Mouse (Mus musculus) B cell, adult 2 months (primary cell): ENCODE measurements around the gene Fbxo41.

Source experiments
- DNase-seq, 2 experiments: peaks; one replicate each; pipeline ENCODE4 v3.0.0; 2022

The Fbxo41 gene

GRCm38 (mm10) chr6:85502911-85503250, at the start of gene Fbxo41:
Fbxo41 (minus strand) TSS chr6:85502994.
- DNase-seq: no peak

GRCm38 (mm10) chr6:85547642-85548041, 44.8 kb upstream of the Fbxo41 start:
- DNase-seq: no peak

- no peak for DNase-seq
Measured at GRCm38 (mm10) chr6:85544251-85544881, 41.6 kb upstream of the Fbxo41 start.

- no peak for DNase-seq
Measured at GRCm38 (mm10) chr6:85543351-85544175, 40.8 kb upstream of the Fbxo41 start.

GRCm38 (mm10) chr6:85522825-85523224, 20.0 kb upstream of the Fbxo41 start:
- no peak for DNase-seq

GRCm38 (mm10) chr6:85522026-85522425, 19.2 kb upstream of the Fbxo41 start:
- no peak for DNase-seq

GRCm38 (mm10) chr6:85518091-85518693, 15.4 kb upstream of the Fbxo41 start:
- no peak for DNase-seq

GRCm38 (mm10) chr6:85515941-85516340, 13.1 kb upstream of the Fbxo41 start:
- no peak for DNase-seq

GRCm38 (mm10) chr6:85513531-85513910, 10.7 kb upstream of the Fbxo41 start, which contains the start of gene Egr4:
Egr4 (minus strand) TSS chr6:85513589.
- peak; percentile 41 for DNase-seq

- no peak for DNase-seq
Measured at GRCm38 (mm10) chr6:85512577-85513530, 10.1 kb upstream of the Fbxo41 start.

- no peak for DNase-seq
Measured at GRCm38 (mm10) chr6:85512056-85512440, 9.3 kb upstream of the Fbxo41 start.

- no peak for DNase-seq
Measured at GRCm38 (mm10) chr6:85511286-85512055, 8.7 kb upstream of the Fbxo41 start.

- DNase-seq: peak; percentile 9 to 10
Measured at GRCm38 (mm10) chr6:85510476-85510875, 7.7 kb upstream of the Fbxo41 start.

GRCm38 (mm10) chr6:85508602-85509001, 5.8 kb upstream of the Fbxo41 start:
- no peak for DNase-seq

- DNase-seq: no peak
Measured at GRCm38 (mm10) chr6:85504908-85505307, 2.1 kb upstream of the Fbxo41 start.

- no peak for DNase-seq
Measured at GRCm38 (mm10) chr6:85502103-85502910, 487 bp downstream of the Fbxo41 start.

GRCm38 (mm10) chr6:85501571-85502102, 1.2 kb downstream of the Fbxo41 start:
- no peak for DNase-seq

- DNase-seq: no peak
Measured at GRCm38 (mm10) chr6:85500416-85500815, 2.4 kb downstream of the Fbxo41 start.

- DNase-seq: no peak
Measured at GRCm38 (mm10) chr6:85498147-85498546, 4.6 kb downstream of the Fbxo41 start.

GRCm38 (mm10) chr6:85496976-85497375, 5.8 kb downstream of the Fbxo41 start:
- DNase-seq: no peak

GRCm38 (mm10) chr6:85491606-85492005, 11.2 kb downstream of the Fbxo41 start:
- DNase-seq: no peak
